Mouse (Mus musculus) adipocyte (in vitro differentiated cells): ENCODE measurements around the gene Vbp1.

ENCODE experiments used
- DNase-seq: peaks from one replicate; pipeline ENCODE4 v3.0.0-alpha.2; 2016; ENCODE audit warnings: low spot score

Gene Vbp1

GRCm38 (mm10) chrX:75514179-75514972, at the start of gene Vbp1:
Vbp1 (plus strand) TSS chrX:75514299.
- DNase-seq = peak; percentile 95

DNA sequence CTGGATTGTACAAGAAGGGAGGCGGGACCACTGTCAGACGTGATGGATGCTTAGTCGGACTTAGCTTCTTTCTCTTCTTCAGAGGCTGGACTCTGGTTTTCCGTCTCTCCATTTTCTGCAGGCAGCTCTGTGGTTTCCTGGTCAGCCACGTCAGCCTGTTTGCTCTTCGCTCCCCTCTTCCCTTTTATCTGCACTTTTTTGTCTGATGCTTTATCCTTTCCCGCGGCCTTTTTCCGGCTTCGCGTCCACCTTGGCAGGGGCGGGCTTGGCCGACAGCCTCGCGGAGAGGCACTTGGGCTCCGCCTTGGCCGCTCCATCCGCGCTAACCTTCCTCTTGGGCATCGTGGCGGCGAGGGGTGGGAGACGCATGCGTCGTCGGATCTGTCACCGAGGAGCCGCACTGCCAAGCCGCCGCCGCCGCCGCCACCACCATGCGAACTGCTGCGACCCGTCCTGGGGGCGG, 38.9 kb upstream of the Vbp1 start:
- DNase-seq = peak; percentile 3

DNA sequence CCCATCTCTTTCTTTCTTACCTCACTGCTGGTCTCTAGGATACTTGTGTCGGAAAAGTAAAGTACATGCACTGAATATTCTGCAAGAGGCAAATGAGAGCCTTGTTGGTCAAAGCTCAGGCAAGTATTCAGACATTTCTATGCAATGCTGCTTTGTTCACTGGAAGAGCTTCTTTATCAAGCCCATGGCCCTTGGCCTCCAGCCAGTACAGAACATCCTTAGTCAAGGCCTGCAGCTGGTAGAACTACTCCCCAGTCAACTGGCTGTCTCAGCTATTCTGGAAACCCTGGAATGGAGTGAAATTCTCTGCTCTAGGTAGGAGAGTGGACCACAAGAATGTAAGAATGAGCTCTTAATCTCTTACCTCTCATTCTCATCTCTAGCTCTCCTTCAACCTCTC, 24.2 kb upstream of the Vbp1 start:
- no peak for DNase-seq

DNA sequence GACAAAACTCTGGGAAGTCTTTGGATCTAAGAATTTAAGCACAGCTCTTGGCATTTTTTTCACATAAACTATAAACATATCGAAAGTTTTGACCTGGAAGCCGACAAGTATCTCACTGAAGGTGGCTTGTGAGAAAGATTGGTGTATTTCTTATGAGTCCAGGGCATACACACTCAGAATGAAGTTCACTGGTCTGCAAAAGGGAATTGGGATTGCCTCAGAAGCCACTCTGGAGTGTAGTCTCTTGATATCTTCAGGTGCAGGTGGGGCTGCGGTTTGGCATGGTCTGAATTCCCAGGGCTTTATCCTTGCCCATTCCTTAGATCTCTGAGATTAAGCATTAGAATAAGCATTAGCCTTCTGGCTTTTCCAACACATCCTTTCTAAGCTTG, 316 bp upstream of the Vbp1 start:
- DNase-seq = no peak

- DNase-seq = peak; percentile 30
Observed at GRCm38 (mm10) chrX:75577582-75578324, 63.7 kb downstream of the Vbp1 start, which contains the start of gene Rab39b. Rab39b (minus strand) TSS chrX:75578231.

DNA sequence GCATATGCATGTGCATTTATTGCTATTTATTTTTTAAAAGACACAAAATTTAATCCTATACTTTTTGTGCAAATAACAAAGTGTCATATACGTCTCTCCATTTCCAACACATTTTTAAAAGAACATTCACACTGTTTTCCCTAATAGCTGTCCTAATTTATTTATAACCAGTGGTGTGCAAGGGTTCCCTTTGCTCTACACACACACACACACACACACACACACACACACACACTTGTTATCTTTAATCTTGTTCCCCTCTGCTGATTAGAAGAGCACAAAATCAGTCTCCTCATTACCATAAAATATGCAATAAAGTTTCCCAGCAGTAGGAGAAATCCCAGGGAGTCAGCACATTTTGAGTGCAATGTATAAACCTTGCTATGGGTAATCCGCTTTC, 64.4 kb downstream of the Vbp1 start:
- no peak for DNase-seq
